Mouse (Mus musculus): ENCODE measurements at regions not wholly inside any gene's neighbourhood (a gene's known extent, or its start where the extent isn't known, plus 50 kb on each side); places are given as distances from the start of the nearest gene placed in this dataset.

- TF ChIP-seq EP300 (IDR thresholded peaks at IDR 0.05; ENCODE audit: insufficient read depth, low read depth, low read length): no peak
- TF ChIP-seq POLR2A (IDR thresholded peaks at IDR 0.05; ENCODE audit: insufficient read depth, low read depth, low read length): no peak
- no peak for TF ChIP-seq CTCF (IDR thresholded peaks at IDR 0.05)
- Histone ChIP-seq H3K9ac (ENCODE audit: low read depth, low read length) (no peak overlapping the region), H3K4me3 (no peak overlapping the region), H3K36me3 (ENCODE audit: control insufficient read depth, insufficient read depth, low read length) (no peaks in the 10 kb centered on the region), H3K79me2 (replicated peaks; ENCODE audit: control insufficient read depth, insufficient read depth, low read length) (no peaks in the 10 kb centered on the region), H3K4me1 (ENCODE audit: control insufficient read depth, insufficient read depth, low read length) (no peaks in the 10 kb centered on the region), H3K27me3 (ENCODE audit: control insufficient read depth, insufficient read depth, low read length) (no peaks in the 10 kb centered on the region), H3K27ac (no peak overlapping the region)
- WGBS: 89% methylated on average over 7 of the region's 7 CpGs
- intact Hi-C loops (cut with DNase I): no loop called here
- DNase-seq: no peak
These were observed 285.5 kb upstream of the Dio3 start for GRCm38 (mm10) chr12:109993410-109993809.

GRCm38 (mm10) chr12:110002717-110003116 lies 276.2 kb upstream of the Dio3 start:
- no peaks in the 10 kb centered on the region for H3K27me3 ChIP-seq (ENCODE audit: control insufficient read depth, insufficient read depth, low read length)
- no peak overlapping the region for H3K27ac ChIP-seq
- intact Hi-C loops (cut with DNase I): loop anchor here (10.0 kb wide), 1 partner anchor 372 kb away; no protein-coding TSS in a partner anchor
- H3K36me3 ChIP-seq (ENCODE audit: control insufficient read depth, insufficient read depth, low read length): no peaks in the 10 kb centered on the region
- WGBS: 96% methylated on average over 2 of the region's 2 CpGs
- no peak for TF ChIP-seq POLR2A (IDR thresholded peaks at IDR 0.05; ENCODE audit: insufficient read depth, low read depth, low read length)
- no peak for TF ChIP-seq EP300 (IDR thresholded peaks at IDR 0.05; ENCODE audit: insufficient read depth, low read depth, low read length)
- TF ChIP-seq CTCF (IDR thresholded peaks at IDR 0.05): no peak
- no peak overlapping the region for H3K9ac ChIP-seq (ENCODE audit: low read depth, low read length)
- no peak for DNase-seq
- no peak overlapping the region for H3K4me3 ChIP-seq
- no peaks in the 10 kb centered on the region for H3K4me1 ChIP-seq (ENCODE audit: control insufficient read depth, insufficient read depth, low read length)
- no peaks in the 10 kb centered on the region for H3K79me2 ChIP-seq (replicated peaks; ENCODE audit: control insufficient read depth, insufficient read depth, low read length)

- no peak overlapping the region for H3K4me3 ChIP-seq
- H3K36me3 ChIP-seq (ENCODE audit: control insufficient read depth, insufficient read depth, low read length): no peaks in the 10 kb centered on the region
- peak; percentile 24; the same call in 1 of the 2 replicates for TF ChIP-seq CTCF (IDR thresholded peaks at IDR 0.05)
- TF ChIP-seq POLR2A (IDR thresholded peaks at IDR 0.05; ENCODE audit: insufficient read depth, low read depth, low read length): no peak
- intact Hi-C loops (cut with DNase I): loop anchor here (10.0 kb wide), 1 partner anchor 366 kb away; no protein-coding TSS in a partner anchor
- no peak overlapping the region for H3K9ac ChIP-seq (ENCODE audit: low read depth, low read length)
- DNase-seq: no peak
- H3K27me3 ChIP-seq (ENCODE audit: control insufficient read depth, insufficient read depth, low read length): no peaks in the 10 kb centered on the region
- no peaks in the 10 kb centered on the region for H3K4me1 ChIP-seq (ENCODE audit: control insufficient read depth, insufficient read depth, low read length)
- WGBS: 41% methylated on average over 4 of the region's 4 CpGs
- no peak overlapping the region for H3K27ac ChIP-seq
- H3K79me2 ChIP-seq (replicated peaks; ENCODE audit: control insufficient read depth, insufficient read depth, low read length): no peaks in the 10 kb centered on the region
These were observed 269.7 kb upstream of the Dio3 start for GRCm38 (mm10) chr12:110009136-110009535.

- Histone ChIP-seq H3K36me3 (ENCODE audit: control insufficient read depth, insufficient read depth, low read length) (no peaks in the 10 kb centered on the region), H3K27me3 (ENCODE audit: control insufficient read depth, insufficient read depth, low read length) (no peaks in the 10 kb centered on the region), H3K9ac (ENCODE audit: low read depth, low read length) (no peak overlapping the region), H3K4me1 (ENCODE audit: control insufficient read depth, insufficient read depth, low read length) (no peaks in the 10 kb centered on the region), H3K79me2 (replicated peaks; ENCODE audit: control insufficient read depth, insufficient read depth, low read length) (no peaks in the 10 kb centered on the region), H3K4me3 (no peak overlapping the region), H3K27ac (no peak overlapping the region)
- 55% methylated on average over 19 of the region's 19 CpGs for WGBS
- TF ChIP-seq POLR2A (IDR thresholded peaks at IDR 0.05; ENCODE audit: insufficient read depth, low read depth, low read length): no peak
- TF ChIP-seq EP300 (IDR thresholded peaks at IDR 0.05; ENCODE audit: insufficient read depth, low read depth, low read length): no peak
- no peak for TF ChIP-seq CTCF (IDR thresholded peaks at IDR 0.05)
- no peak for DNase-seq
- intact Hi-C loops (cut with DNase I): no loop called here
These were observed 258.1 kb upstream of the Dio3 start for GRCm38 (mm10) chr12:110020541-110021470.

GRCm38 (mm10) chr12:110021690-110022089 lies 257.2 kb upstream of the Dio3 start:
- 85% methylated on average over 12 of the region's 12 CpGs for WGBS
- TF ChIP-seq EP300 (IDR thresholded peaks at IDR 0.05; ENCODE audit: insufficient read depth, low read depth, low read length) (no peak), CTCF (IDR thresholded peaks at IDR 0.05) (no peak), POLR2A (IDR thresholded peaks at IDR 0.05; ENCODE audit: insufficient read depth, low read depth, low read length) (no peak)
- Histone ChIP-seq H3K9ac (ENCODE audit: low read depth, low read length) (no peak overlapping the region), H3K27me3 (ENCODE audit: control insufficient read depth, insufficient read depth, low read length) (no peaks in the 10 kb centered on the region), H3K4me1 (ENCODE audit: control insufficient read depth, insufficient read depth, low read length) (no peaks in the 10 kb centered on the region), H3K79me2 (replicated peaks; ENCODE audit: control insufficient read depth, insufficient read depth, low read length) (no peaks in the 10 kb centered on the region), H3K4me3 (no peak overlapping the region), H3K36me3 (ENCODE audit: control insufficient read depth, insufficient read depth, low read length) (no peaks in the 10 kb centered on the region), H3K27ac (no peak overlapping the region)
- intact Hi-C loops (cut with DNase I): no loop called here
- no peak for DNase-seq

GRCm38 (mm10) chr12:110022631-110023030 lies 256.2 kb upstream of the Dio3 start:
- Histone ChIP-seq H3K4me3 (no peak overlapping the region), H3K9ac (ENCODE audit: low read depth, low read length) (no peak overlapping the region), H3K4me1 (ENCODE audit: control insufficient read depth, insufficient read depth, low read length) (no peaks in the 10 kb centered on the region), H3K79me2 (replicated peaks; ENCODE audit: control insufficient read depth, insufficient read depth, low read length) (no peaks in the 10 kb centered on the region), H3K27me3 (ENCODE audit: control insufficient read depth, insufficient read depth, low read length) (no peaks in the 10 kb centered on the region), H3K27ac (no peak overlapping the region), H3K36me3 (ENCODE audit: control insufficient read depth, insufficient read depth, low read length) (no peaks in the 10 kb centered on the region)
- DNase-seq: no peak
- 66% methylated on average over 6 of the region's 6 CpGs for WGBS
- intact Hi-C loops (cut with DNase I): no loop called here
- no peak for TF ChIP-seq EP300 (IDR thresholded peaks at IDR 0.05; ENCODE audit: insufficient read depth, low read depth, low read length)
